Mouse (Mus musculus): ENCODE measurements around the gene Gnai1. TPM values are rescaled to one million over a fixed set of nuclear protein-coding genes. Genes with fewer than 3 reads are reported as not detected.

Gene Gnai1
- 102 and 112 TPM in 2 replicates for total RNA-seq (2014; rRNA removed)
- polyA plus RNA-seq (2015; fragmentation: Nextera tagmentation; extraction: Ambion mirVana), result 104 and 114 TPM in 2 replicates

- ATAC-seq (peak; percentile 96), DNase-seq (peak; percentile 88)
- Histone ChIP-seq H3K4me2 (ENCODE audit: low read depth) (peak within 1 kb of the TSS; percentile 63), H3K27me3 (ENCODE audit: insufficient read depth, low read length) (no peaks in the 10 kb centered on the region), H3K36me3 (ENCODE audit: insufficient read depth) (no peaks in the 10 kb centered on the region), H3K4me1 (ENCODE audit: insufficient read depth) (peaks cover 12% of the 10 kb centered on the region; the same call in 1 of the 2 replicates), H3K9ac (peak within 1 kb of the TSS; percentile 92), H3K9me3 (ENCODE audit: low read length) (no peaks in the 10 kb centered on the region), H3K4me3 (ENCODE audit: low read depth, low read length) (peak within 1 kb of the TSS; percentile 94), H3K27ac (ENCODE audit: low read depth, low read length) (peak within 1 kb of the TSS; percentile 87)
- peak; percentile 56 for TF ChIP-seq CTCF (IDR thresholded peaks at IDR 0.05; ENCODE audit: low read depth)
- under 1% methylated on average over 47 of the region's 76 CpGs for WGBS
Measured at GRCm38 (mm10) chr5:18360281-18360819, at the start of gene Gnai1. TSS of gene Gnai1 (minus strand) at chr5:18360355.

GRCm38 (mm10) chr5:18367864-18368263 is 7.7 kb upstream of the Gnai1 start:
- Histone ChIP-seq H3K27ac (ENCODE audit: low read depth, low read length) (no peak overlapping the region), H3K4me1 (ENCODE audit: insufficient read depth) (no peaks in the 10 kb centered on the region), H3K4me2 (ENCODE audit: low read depth) (no peak overlapping the region), H3K27me3 (ENCODE audit: insufficient read depth, low read length) (no peaks in the 10 kb centered on the region), H3K4me3 (ENCODE audit: low read depth, low read length) (no peak overlapping the region), H3K9me3 (ENCODE audit: low read length) (no peaks in the 10 kb centered on the region), H3K9ac (no peak overlapping the region), H3K36me3 (ENCODE audit: insufficient read depth) (no peaks in the 10 kb centered on the region)
- ATAC-seq, result no peak
- DNase-seq, result no peak
- WGBS, result 4% methylated on average over 2 of the region's 2 CpGs
- TF ChIP-seq CTCF (IDR thresholded peaks at IDR 0.05; ENCODE audit: low read depth), result no peak

GRCm38 (mm10) chr5:18365460-18365859 is 5.3 kb upstream of the Gnai1 start:
- H3K4me3 ChIP-seq (ENCODE audit: low read depth, low read length), result no peak overlapping the region
- 88% methylated on average over 3 of the region's 3 CpGs for WGBS
- H3K9ac ChIP-seq, result no peak overlapping the region
- no peaks in the 10 kb centered on the region for H3K4me1 ChIP-seq (ENCODE audit: insufficient read depth)
- TF ChIP-seq CTCF (IDR thresholded peaks at IDR 0.05; ENCODE audit: low read depth), result no peak
- H3K27me3 ChIP-seq (ENCODE audit: insufficient read depth, low read length), result no peaks in the 10 kb centered on the region
- no peak overlapping the region for H3K4me2 ChIP-seq (ENCODE audit: low read depth)
- ATAC-seq, result no peak
- H3K36me3 ChIP-seq (ENCODE audit: insufficient read depth), result no peaks in the 10 kb centered on the region
- no peak for DNase-seq
- no peak overlapping the region for H3K27ac ChIP-seq (ENCODE audit: low read depth, low read length)
- no peaks in the 10 kb centered on the region for H3K9me3 ChIP-seq (ENCODE audit: low read length)

- Histone ChIP-seq H3K27me3 (ENCODE audit: insufficient read depth, low read length) (no peaks in the 10 kb centered on the region), H3K4me3 (ENCODE audit: low read depth, low read length) (peak overlapping the region; percentile 94), H3K36me3 (ENCODE audit: insufficient read depth) (no peaks in the 10 kb centered on the region), H3K9me3 (ENCODE audit: low read length) (no peaks in the 10 kb centered on the region), H3K4me2 (ENCODE audit: low read depth) (peak overlapping the region; percentile 63), H3K4me1 (ENCODE audit: insufficient read depth) (peaks cover 12% of the 10 kb centered on the region; the same call in 1 of the 2 replicates), H3K27ac (ENCODE audit: low read depth, low read length) (no peak overlapping the region), H3K9ac (peak overlapping the region; percentile 92; the same call in 1 of the 2 replicates)
- DNase-seq (no peak), ATAC-seq (no peak)
- WGBS, result 29% methylated on average over 6 of the region's 6 CpGs
- no peak for TF ChIP-seq CTCF (IDR thresholded peaks at IDR 0.05; ENCODE audit: low read depth)
Measured at GRCm38 (mm10) chr5:18360956-18361355, 801 bp upstream of the Gnai1 start.

- whole genome bisulfite sequencing, result under 1% methylated on average over 72 of the region's 76 CpGs
- Histone ChIP-seq H3K4me1 (ENCODE audit: insufficient read depth) (peaks cover 12% of the 10 kb centered on the region; the same call in 1 of the 2 replicates), H3K27ac (ENCODE audit: low read depth, low read length) (peak overlapping the region; percentile 87), H3K4me3 (ENCODE audit: low read depth, low read length) (peak overlapping the region; percentile 94), H3K9ac (peak overlapping the region; percentile 92), H3K9me3 (ENCODE audit: low read length) (no peaks in the 10 kb centered on the region), H3K36me3 (ENCODE audit: insufficient read depth) (no peaks in the 10 kb centered on the region), H3K27me3 (ENCODE audit: insufficient read depth, low read length) (no peaks in the 10 kb centered on the region), H3K4me2 (ENCODE audit: low read depth) (peak overlapping the region; percentile 63)
- TF ChIP-seq CTCF (IDR thresholded peaks at IDR 0.05; ENCODE audit: low read depth), result no peak
- ATAC-seq (peak; percentile 77), DNase-seq (peak; percentile 72)
Measured at GRCm38 (mm10) chr5:18359376-18360280, 527 bp downstream of the Gnai1 start.

GRCm38 (mm10) chr5:18358778-18359177 is 1.4 kb downstream of the Gnai1 start:
- Histone ChIP-seq H3K4me2 (ENCODE audit: low read depth) (peak overlapping the region; percentile 63), H3K4me1 (ENCODE audit: insufficient read depth) (peaks cover 12% of the 10 kb centered on the region; the same call in 1 of the 2 replicates), H3K4me3 (ENCODE audit: low read depth, low read length) (peak overlapping the region; percentile 94), H3K9me3 (ENCODE audit: low read length) (no peaks in the 10 kb centered on the region), H3K36me3 (ENCODE audit: insufficient read depth) (no peaks in the 10 kb centered on the region), H3K27me3 (ENCODE audit: insufficient read depth, low read length) (no peaks in the 10 kb centered on the region), H3K27ac (ENCODE audit: low read depth, low read length) (no peak overlapping the region), H3K9ac (peak overlapping the region; percentile 92; the same call in 1 of the 2 replicates)
- no peak for TF ChIP-seq CTCF (IDR thresholded peaks at IDR 0.05; ENCODE audit: low read depth)
- no peak for ATAC-seq
- DNase-seq, result no peak
- 20% methylated on average over 6 of the region's 6 CpGs for WGBS

Measured in forebrain, postnatal 0 days (tissue).